Mouse (Mus musculus) intestine, embryonic 16.5 days (tissue): ENCODE data around the gene Gm11639. TPM values are rescaled to one million over a fixed set of nuclear protein-coding genes. Genes with fewer than 3 reads are reported as not detected.
"Not testable (repeated sequence)": the region's sequence is repeated elsewhere in the genome, so short reads cannot be mapped to it uniquely, and the experiment has no call there.

Source experiments
- ATAC-seq: fragments of 200-750 bp; cut with Nextera tagmentation; 2 replicates; pipeline ENCODE4 v1.8.0; 2017; ENCODE audit warnings: moderate TSS enrichment, moderate library complexity
- H3K27ac ChIP-seq: fragments of 300-500 bp; sonication (generic); 2 replicates; pipeline ENCODE4 v1.5.1; 2014; ENCODE audit warnings: mild to moderate bottlenecking, low read length
- H3K27me3 ChIP-seq: fragments of 300-500 bp; sonication (generic); replicated peaks from 2 replicates; pipeline ENCODE4 v1.6.1; 2014; ENCODE audit warnings: low read length, control low read depth, mixed read lengths; ENCODE audit not compliant: control insufficient read depth, insufficient read depth
- H3K36me3 ChIP-seq: fragments of 300-500 bp; sonication (generic); 2 replicates; pipeline ENCODE4 v1.6.1; 2014; ENCODE audit warnings: low read length, control low read depth; ENCODE audit not compliant: control insufficient read depth, insufficient read depth
- H3K4me1 ChIP-seq: fragments of 300-500 bp; sonication (generic); 2 replicates; pipeline ENCODE4 v1.6.1; 2014; ENCODE audit warnings: low read length, control low read depth, mixed read lengths; ENCODE audit not compliant: control insufficient read depth, insufficient read depth
- H3K4me2 ChIP-seq: fragments of 300-500 bp; sonication (generic); 2 replicates; pipeline ENCODE4 v1.6.1; 2014; ENCODE audit warnings: low read depth, low read length, control low read depth
- H3K4me3 ChIP-seq: fragments of 300-500 bp; sonication (generic); 2 replicates; pipeline ENCODE4 v1.5.1; 2014; ENCODE audit warnings: mild to moderate bottlenecking, low read length
- H3K9ac ChIP-seq: fragments of 300-500 bp; sonication (generic); 2 replicates; pipeline ENCODE4 v1.6.1; 2014; ENCODE audit warnings: low read depth, low read length
- H3K9me3 ChIP-seq: fragments of 300-500 bp; sonication (generic); 2 replicates; pipeline ENCODE4 v1.6.1; 2016; ENCODE audit warnings: low read length, control low read depth; ENCODE audit not compliant: control insufficient read depth
- WGBS: fragments of 180-500 bp; shearing (Covaris S2); extraction: QIAGEN DNeasy Blood & Tissue Kit; methylation state at CpG from one replicate; pipeline ENCODE4 v1.1.7; 2014; 5-methylcytosine and 5-hydroxymethylcytosine counted together
- polyA plus RNA-seq: library from polyadenylated mRNA; unstranded; fragments of >200 nt; fragmentation: Nextera tagmentation; extraction: Ambion mirVana; gene quantifications from 2 replicates; pipeline ENCODE4 v1.2.1, GENCODE M21; 2015

Gene Gm11639
- polyA plus RNA-seq, 1 experiment from 2014 or later = 0.02 TPM

GRCm38 (mm10) chr11:105121792-105122191, 436.3 kb downstream of the Gm11639 start:
- ATAC-seq, H3K27ac ChIP-seq, H3K4me1 ChIP-seq, H3K27me3 ChIP-seq, H3K4me3 ChIP-seq, H3K36me3 ChIP-seq, H3K9ac ChIP-seq, H3K4me2 ChIP-seq, H3K9me3 ChIP-seq: not testable (repeated sequence)
- WGBS = 79% methylated on average over 5 of the region's 5 CpGs

GRCm38 (mm10) chr11:105123986-105124385, 438.5 kb downstream of the Gm11639 start:
- Histone ChIP-seq H3K27me3 (no peaks in the 10 kb centered on the region), H3K4me3 (no peak overlapping the region), H3K27ac (no peak overlapping the region), H3K9me3 (no peaks in the 10 kb centered on the region), H3K4me2 (no peak overlapping the region), H3K9ac (no peak overlapping the region), H3K4me1 (peaks cover 10% of the 10 kb centered on the region), H3K36me3 (no peaks in the 10 kb centered on the region)
- 11% methylated on average over 9 of the region's 9 CpGs for WGBS
- ATAC-seq = peak; percentile 32; the same call in 1 of the 2 replicates

GRCm38 (mm10) chr11:105125735-105126519, 440.4 kb downstream of the Gm11639 start, which contains the start of gene Mettl2:
Gene Mettl2, plus strand, starts transcription at chr11:105126425.
- peak within 1 kb of the TSS; percentile 83 for H3K9ac ChIP-seq
- ATAC-seq = peak; percentile 93
- H3K9me3 ChIP-seq = no peaks in the 10 kb centered on the region
- peak within 1 kb of the TSS; percentile 85 for H3K4me2 ChIP-seq
- H3K27ac ChIP-seq = peak within 1 kb of the TSS; percentile 79
- 2% methylated on average over 29 of the region's 38 CpGs for WGBS
- peak within 1 kb of the TSS; percentile 98 for H3K4me3 ChIP-seq
- peaks cover 9% of the 10 kb centered on the region; the same call in 1 of the 2 replicates for H3K36me3 ChIP-seq
- H3K4me1 ChIP-seq = peaks cover 10% of the 10 kb centered on the region
- H3K27me3 ChIP-seq = no peaks in the 10 kb centered on the region

GRCm38 (mm10) chr11:105126520-105127029, 441.1 kb downstream of the Gm11639 start:
- Histone ChIP-seq H3K36me3 (peaks cover 13% of the 10 kb centered on the region), H3K27me3 (no peaks in the 10 kb centered on the region), H3K4me3 (peak overlapping the region; percentile 98), H3K4me1 (peaks cover 10% of the 10 kb centered on the region), H3K27ac (no peak overlapping the region), H3K9ac (peak overlapping the region; percentile 83), H3K4me2 (peak overlapping the region; percentile 85), H3K9me3 (no peaks in the 10 kb centered on the region)
- under 1% methylated on average over 48 of the region's 49 CpGs for WGBS
- ATAC-seq = peak; percentile 50

- no peaks in the 10 kb centered on the region for H3K27me3 ChIP-seq
- H3K36me3 ChIP-seq = peaks cover 41% of the 10 kb centered on the region
- no peak overlapping the region for H3K4me3 ChIP-seq
- H3K9me3 ChIP-seq = no peaks in the 10 kb centered on the region
- no peak overlapping the region for H3K27ac ChIP-seq
- H3K4me1 ChIP-seq = no peaks in the 10 kb centered on the region
- no peak for ATAC-seq
- WGBS = 79% methylated on average over 7 of the region's 7 CpGs
- no peak overlapping the region for H3K9ac ChIP-seq
- no peak overlapping the region for H3K4me2 ChIP-seq
Observed at GRCm38 (mm10) chr11:105135692-105136091, 450.2 kb downstream of the Gm11639 start.

GRCm38 (mm10) chr11:105137255-105137654, 451.7 kb downstream of the Gm11639 start:
- H3K36me3 ChIP-seq = peaks cover 33% of the 10 kb centered on the region
- H3K4me3 ChIP-seq, H3K4me2 ChIP-seq, H3K9me3 ChIP-seq, H3K27me3 ChIP-seq, H3K4me1 ChIP-seq, H3K27ac ChIP-seq, H3K9ac ChIP-seq, ATAC-seq: not testable (repeated sequence)
- 87% methylated on average over 2 of the region's 2 CpGs for WGBS

- not testable (repeated sequence) for H3K4me1 ChIP-seq, H3K27me3 ChIP-seq, H3K9me3 ChIP-seq, ATAC-seq, H3K27ac ChIP-seq, H3K9ac ChIP-seq, H3K4me3 ChIP-seq, H3K4me2 ChIP-seq
- WGBS = 98% methylated on average over 7 of the region's 8 CpGs
- peaks cover 23% of the 10 kb centered on the region for H3K36me3 ChIP-seq
Observed at GRCm38 (mm10) chr11:105140512-105140911, 455.0 kb downstream of the Gm11639 start.

GRCm38 (mm10) chr11:105141115-105141514, 455.6 kb downstream of the Gm11639 start:
- Histone ChIP-seq H3K9me3 (no peaks in the 10 kb centered on the region), H3K27me3 (no peaks in the 10 kb centered on the region), H3K4me2 (no peak overlapping the region), H3K4me3 (no peak overlapping the region), H3K4me1 (no peaks in the 10 kb centered on the region), H3K36me3 (peaks cover 18% of the 10 kb centered on the region), H3K9ac (no peak overlapping the region), H3K27ac (no peak overlapping the region)
- WGBS = 95% methylated on average over 5 of the region's 5 CpGs
- no peak for ATAC-seq

- Histone ChIP-seq H3K27ac (no peak overlapping the region), H3K4me2 (no peak overlapping the region), H3K4me3 (no peak overlapping the region), H3K36me3 (peaks cover 5% of the 10 kb centered on the region; the same call in 1 of the 2 replicates), H3K4me1 (no peaks in the 10 kb centered on the region), H3K9me3 (no peaks in the 10 kb centered on the region), H3K9ac (no peak overlapping the region), H3K27me3 (no peaks in the 10 kb centered on the region)
- ATAC-seq = no peak
Observed at GRCm38 (mm10) chr11:105143564-105143963, 458.1 kb downstream of the Gm11639 start.
